Comparison of ENCODE assay signal across 30 mouse cellular contexts in genomic region chr6:127742290-127742689, GRCm38 (mm10). TPM values are rescaled to one million over a fixed set of nuclear protein-coding genes. Genes with fewer than 3 reads are reported as not detected.
DNase-seq lines count a peak whose midpoint lies in the region; ATAC-seq and TF ChIP-seq lines count a peak whose summit lies in the region.
"Had no signal": no experiment of that assay in that cellular context is flagged by ENCODE, and none has a peak within 500 bp of the region (broad histone marks: within the 10 kb centered on the region; RNA-seq: fewer than 3 reads in every experiment).

No protein-coding gene starts in this region.

- 86% methylated on average over 12 of the region's 12 CpGs for WGBS in midbrain, embryonic 14.5 days
- 89% methylated on average over 12 of the region's 12 CpGs for WGBS in midbrain, embryonic 11.5 days

- no peak for TF ChIP-seq CTCF in layer of hippocampus, adult 2 months (conservative IDR thresholded peaks at IDR 0.05)

- H3K36me3 ChIP-seq in midbrain, embryonic 14.5 days (ENCODE audit: control insufficient read depth, insufficient read depth, low read length) = no peaks in the 10 kb centered on the region
- no peaks in the 10 kb centered on the region for H3K36me3 ChIP-seq in midbrain, embryonic 11.5 days (ENCODE audit: control insufficient read depth, insufficient read depth, low read length)
- H3K36me3 ChIP-seq: embryonic facial prominence, embryonic 12.5 days; embryonic facial prominence, embryonic 15.5 days; forebrain, embryonic 12.5 days; forebrain, embryonic 15.5 days had no signal

- DNase-seq in layer of hippocampus, adult 2 months (ENCODE audit: low spot score in 2 of 2) = no peak
- DNase-seq in layer of hippocampus, adult 18-20 months (ENCODE audit: low spot score in 2 of 2) = no peak
- DNase-seq in midbrain, embryonic 14.5 days = no peak
- no peak for DNase-seq in midbrain, embryonic 11.5 days (ENCODE audit: low spot score, missing footprints)
- DNase-seq in brain, adult 2 months (ENCODE audit: low read depth, low spot score) = peak; percentile 82
- no peak for DNase-seq in cerebellum, postnatal 25 days
- DNase-seq: adrenal gland, adult 2 months; adrenal gland, postnatal 14 days; cerebellum, adult 11-12 months; cerebellum, adult 8-10 months; cerebellum, postnatal 10 days; gastrocnemius, adult 2 months; gastrocnemius, postnatal 14 days; heart, adult 11 months had no signal

- H3K27me3 ChIP-seq in midbrain, embryonic 14.5 days (ENCODE audit: control insufficient read depth, insufficient read depth, low read length) = no peaks in the 10 kb centered on the region
- no peaks in the 10 kb centered on the region for H3K27me3 ChIP-seq in midbrain, embryonic 11.5 days (ENCODE audit: control insufficient read depth, insufficient read depth, low read length)
- H3K27me3 ChIP-seq: embryonic facial prominence, embryonic 12.5 days; embryonic facial prominence, embryonic 15.5 days; forebrain, embryonic 15.5 days had no signal

- no peak overlapping the region for H3K4me3 ChIP-seq in layer of hippocampus, adult 2 months
- H3K4me3 ChIP-seq in midbrain, embryonic 14.5 days (replicated peaks; ENCODE audit: low read depth, low read length) = no peak overlapping the region
- H3K4me3 ChIP-seq in midbrain, embryonic 11.5 days (ENCODE audit: low read depth, low read length) = no peak overlapping the region
- H3K4me3 ChIP-seq: embryonic facial prominence, embryonic 12.5 days; embryonic facial prominence, embryonic 15.5 days; forebrain, embryonic 12.5 days; forebrain, embryonic 15.5 days; gastrocnemius, adult 2 months had no signal

- H3K27ac ChIP-seq in layer of hippocampus, adult 2 months = peak overlapping the region; percentile 28; the same call in 1 of the 2 replicates
- 0 out of 2 replicates have a peak overlapping the region, but pooled peaks have one; percentile 26 for H3K27ac ChIP-seq in midbrain, embryonic 14.5 days (replicated peaks; ENCODE audit: low read depth, low read length)
- no peak overlapping the region for H3K27ac ChIP-seq in midbrain, embryonic 11.5 days (ENCODE audit: low read depth, low read length)
- H3K27ac ChIP-seq: embryonic facial prominence, embryonic 12.5 days; embryonic facial prominence, embryonic 15.5 days; forebrain, embryonic 12.5 days; forebrain, embryonic 15.5 days; gastrocnemius, adult 2 months; hindbrain, embryonic 14.5 days; hindbrain, postnatal 0 days had no signal

- ATAC-seq in midbrain, embryonic 14.5 days (ENCODE audit: low FRiP score, low TSS enrichment) = no peak
- no peak for ATAC-seq in midbrain, embryonic 11.5 days (ENCODE audit: low FRiP score)
- ATAC-seq in erythroid progenitor cell, adult 5-6 weeks (replicated peaks; ENCODE audit: low FRiP score, poor library complexity, severe bottlenecking) = 0 out of 2 replicates have a peak, but pooled peaks have one; percentile 25
- ATAC-seq: CD4-positive, CD25-positive, alpha-beta regulatory T cell, adult 4 months; forebrain, embryonic 15.5 days; hindbrain, postnatal 0 days; inflammation-experienced regulatory T-cells, adult 6 months had no signal

- H3K4me1 ChIP-seq in midbrain, embryonic 14.5 days (ENCODE audit: control insufficient read depth, insufficient read depth, low read length) = peaks cover 20% of the 10 kb centered on the region
- 0 out of 2 replicates have a peak, but pooled peaks cover 4% of the 10 kb centered on the region for H3K4me1 ChIP-seq in midbrain, embryonic 11.5 days (ENCODE audit: control insufficient read depth, insufficient read depth, low read length)
- H3K4me1 ChIP-seq: embryonic facial prominence, embryonic 12.5 days had no signal

- no peak overlapping the region for H3K9ac ChIP-seq in midbrain, embryonic 14.5 days (replicated peaks; ENCODE audit: low read length)
- no peak overlapping the region for H3K9ac ChIP-seq in midbrain, embryonic 11.5 days (ENCODE audit: low read length)
- H3K9ac ChIP-seq: embryonic facial prominence, embryonic 12.5 days; embryonic facial prominence, embryonic 15.5 days; forebrain, embryonic 12.5 days; forebrain, embryonic 15.5 days; hindbrain, embryonic 14.5 days had no signal

- no peaks in the 10 kb centered on the region for H3K9me3 ChIP-seq in midbrain, embryonic 14.5 days (ENCODE audit: control insufficient read depth, low read length)
- no peaks in the 10 kb centered on the region for H3K9me3 ChIP-seq in midbrain, embryonic 11.5 days (ENCODE audit: control insufficient read depth, low read length)
- H3K9me3 ChIP-seq: embryonic facial prominence, embryonic 12.5 days; embryonic facial prominence, embryonic 15.5 days; forebrain, embryonic 12.5 days; forebrain, embryonic 15.5 days had no signal

- no peak overlapping the region for H3K4me2 ChIP-seq in midbrain, embryonic 14.5 days (ENCODE audit: low read length)
- H3K4me2 ChIP-seq in midbrain, embryonic 11.5 days = no peak overlapping the region
- H3K4me2 ChIP-seq: embryonic facial prominence, embryonic 12.5 days; embryonic facial prominence, embryonic 15.5 days; forebrain, embryonic 12.5 days; forebrain, embryonic 15.5 days; heart, embryonic 11.5 days; hindbrain, embryonic 14.5 days had no signal

RNA-seq across cellular contexts. Expression of gene Prmt8, which starts 27.0 kb away (rescaled TPM):
- total RNA-seq in layer of hippocampus, adult 2 months (2021) = 10 to 100 TPM; 66.4 to 67.1 TPM
- 10 to 100 TPM; 58.9 to 61.1 TPM for total RNA-seq in layer of hippocampus, adult 18-20 months (2021)
- polyA plus RNA-seq in midbrain, embryonic 14.5 days (2014; fragmentation: Nextera tagmentation; extraction: Ambion mirVana) = 24.9 and 28.5 TPM in 2 replicates
- 27.4 and 29.2 TPM in 2 replicates for polyA plus RNA-seq in midbrain, embryonic 11.5 days (2014; fragmentation: Nextera tagmentation; extraction: Ambion mirVana)
- not detected in 2 replicates for total RNA-seq in erythroid progenitor cell, adult 5-6 weeks (2015; ENCODE audit: low replicate concordance)
- not detected in 2 replicates for total RNA-seq in erythroid progenitor cell, adult 5-6 weeks (2017; ENCODE audit: low replicate concordance)
- total RNA-seq: adrenal gland, adult 2 months; adrenal gland, postnatal 14 days; gastrocnemius, adult 2 months; gastrocnemius, postnatal 14 days; heart, adult 8-10 months; heart, postnatal 25 days; hematopoietic stem cell, adult 5-6 weeks; MEL had no signal
- polyA plus RNA-seq: adrenal gland, adult 2 months; C2C12; CD4-positive, CD25-positive, alpha-beta regulatory T cell, adult 4 months; heart, postnatal 0 days; inflammation-experienced regulatory T-cells, adult 6 months had no signal

Comparison
In these comparisons a context has a peak if more than half of its experiments do, and no peak if none do; other contexts are left out.
1. RNA of gene Prmt8, which starts 27.0 kb away (total RNA-seq): 66.4 to 67.1 TPM in layer of hippocampus, adult 2 months and 58.9 to 61.1 TPM in layer of hippocampus, adult 18-20 months; not detected in erythroid progenitor cell, adult 5-6 weeks; every median in the first group is over 10 times any median in the second.